Mouse (Mus musculus) embryo, embryonic 9.5 days (tissue): Measurements from ENCODE around the gene Morn4.
A peak's percentile ranks its signal among the peaks of the same experiment; 100 is the strongest.

Source experiments
- DNase-seq: peaks from one replicate; pipeline ENCODE4 v3.0.0-alpha.2; 2017; ENCODE audit errors: extremely low spot score

Morn4 gene

GRCm38 (mm10) chr19:42086166-42086565, at the start of gene Morn4:
Gene Morn4 (minus strand): TSS chr19:42086357.
- peak; percentile 95 for DNase-seq

GRCm38 (mm10) chr19:42135070-42135469, 48.9 kb upstream of the Morn4 start:
- DNase-seq, result no peak

GRCm38 (mm10) chr19:42131101-42131500, 44.9 kb upstream of the Morn4 start:
- no peak for DNase-seq

GRCm38 (mm10) chr19:42130294-42130606, 44.1 kb upstream of the Morn4 start:
- no peak for DNase-seq

GRCm38 (mm10) chr19:42129509-42130293, 43.5 kb upstream of the Morn4 start:
- DNase-seq, result no peak

- DNase-seq, result peak; percentile 99
These were observed 42.8 kb upstream of the Morn4 start, which contains the start of gene Avpi1 for GRCm38 (mm10) chr19:42128787-42129508. Gene Avpi1 (minus strand): TSS chr19:42129059.

GRCm38 (mm10) chr19:42128052-42128740, 42.0 kb upstream of the Morn4 start:
- DNase-seq, result no peak

- DNase-seq, result no peak
These were observed 40.9 kb upstream of the Morn4 start for GRCm38 (mm10) chr19:42127024-42127423.

GRCm38 (mm10) chr19:42126219-42126605, 40.1 kb upstream of the Morn4 start:
- no peak for DNase-seq

GRCm38 (mm10) chr19:42125501-42126218, 39.5 kb upstream of the Morn4 start:
- no peak for DNase-seq

- DNase-seq, result no peak
These were observed 38.5 kb upstream of the Morn4 start for GRCm38 (mm10) chr19:42124684-42125083.

- DNase-seq, result no peak
These were observed 34.3 kb upstream of the Morn4 start for GRCm38 (mm10) chr19:42120451-42120850.

- DNase-seq, result no peak
These were observed 32.4 kb upstream of the Morn4 start for GRCm38 (mm10) chr19:42118596-42118995.

GRCm38 (mm10) chr19:42118142-42118541, 32.0 kb upstream of the Morn4 start:
- DNase-seq, result no peak

- DNase-seq, result no peak
These were observed 29.7 kb upstream of the Morn4 start for GRCm38 (mm10) chr19:42115783-42116335.

GRCm38 (mm10) chr19:42104681-42105080, 18.5 kb upstream of the Morn4 start:
- no peak for DNase-seq

GRCm38 (mm10) chr19:42099406-42099805, 13.2 kb upstream of the Morn4 start:
- DNase-seq, result no peak

- no peak for DNase-seq
These were observed 4.5 kb upstream of the Morn4 start for GRCm38 (mm10) chr19:42090637-42091141.

GRCm38 (mm10) chr19:42089748-42090595, 3.8 kb upstream of the Morn4 start, which contains the start of gene Pi4k2a:
Gene Pi4k2a (plus strand): TSS chr19:42090470.
- DNase-seq, result peak; percentile 97

- DNase-seq, result peak; percentile 47
These were observed 3.1 kb upstream of the Morn4 start for GRCm38 (mm10) chr19:42089103-42089747.
